Mouse (Mus musculus) ES-E14 (cell line): Measurements from ENCODE around the gene S100a4.

Source experiments
- CHD2 ChIP-seq: IDR thresholded peaks from 2 replicates; pipeline ENCODE4 v1.6.1; 2014; ENCODE audit warnings: mild to moderate bottlenecking, low read depth, low read length, inconsistent platforms
- ZNF384 ChIP-seq: IDR thresholded peaks from 2 replicates; pipeline ENCODE4 v1.6.1; 2012; ENCODE audit warnings: low read depth, low read length, inconsistent platforms

GRCm38 (mm10) chr3:90606185-90606584 is 2.6 kb downstream of the S100a4 start:
- no peak for TF ChIP-seq CHD2
- TF ChIP-seq ZNF384 = no peak
